Mouse (Mus musculus) CH12F3 (cell line): ENCODE results near the gene Esp4.
"Not testable (repeated sequence)": the region's sequence is repeated elsewhere in the genome, so short reads cannot be mapped to it uniquely, and the experiment has no call there.

ENCODE experiments used
- in situ Hi-C: fragments of 300-500 bp; cut with MboI; formaldehyde crosslinking; loops from 2 replicates; pipeline ENCODE4 v1.14.3; 2020; ENCODE audit warnings: low sequenced_read_pairs

Gene Esp4

GRCm38 (mm10) chr17:40598294-40598693, at the start of gene Esp4:
Gene Esp4, plus strand, starts transcription at chr17:40598594.
- in situ Hi-C loops, result no loop called here

- in situ Hi-C loops, result no loop called here
Observed at GRCm38 (mm10) chr17:40553470-40553869, 44.9 kb upstream of the Esp4 start.

DNA sequence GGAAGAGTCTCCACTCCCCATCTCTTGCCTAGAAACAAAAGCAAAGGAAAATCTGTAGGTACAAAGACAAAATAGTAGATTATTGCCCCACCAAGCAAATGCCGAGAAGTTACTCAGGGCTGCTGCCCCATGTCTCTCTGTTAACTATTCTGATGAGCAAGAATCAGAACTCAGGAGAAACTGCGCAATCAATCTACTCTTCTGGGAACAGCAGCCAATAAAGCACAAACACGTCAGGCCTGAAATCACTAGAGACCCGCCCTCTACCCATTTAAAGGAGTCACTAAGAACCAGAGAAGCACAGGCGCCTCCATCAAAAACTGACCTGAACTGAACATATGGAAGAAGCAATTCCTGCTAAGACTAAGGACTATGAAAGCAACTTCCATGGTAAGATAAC, 37.2 kb upstream of the Esp4 start, which contains the start of gene Esp6:
TSS of gene Esp6 (plus strand) at position 301 of the 400 bp plus-strand sequence.
- in situ Hi-C loops, result no loop called here

- in situ Hi-C loops, result not testable (repeated sequence)
Observed at GRCm38 (mm10) chr17:40583906-40584305, 14.5 kb upstream of the Esp4 start.

- in situ Hi-C loops, result no loop called here
Observed at GRCm38 (mm10) chr17:40591297-40591696, 7.1 kb upstream of the Esp4 start.

DNA sequence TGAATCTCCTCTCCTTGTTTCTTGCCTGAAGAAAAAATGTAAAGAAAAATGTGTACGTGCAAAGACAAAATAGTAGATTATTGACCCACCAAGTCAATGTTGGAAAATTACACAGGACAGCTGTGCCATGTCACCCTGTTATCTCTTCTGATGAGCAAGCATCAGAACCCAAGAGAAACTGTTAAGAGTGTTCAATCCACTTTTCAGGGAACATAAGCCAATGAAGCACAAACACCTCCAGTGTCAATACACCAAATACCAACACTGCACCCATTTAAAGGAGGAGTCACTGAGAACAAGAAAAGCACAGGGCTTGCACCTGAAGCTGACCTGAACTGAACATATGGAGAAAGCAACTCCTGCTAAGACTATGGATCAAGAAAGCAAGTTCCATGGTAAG, 33.4 kb downstream of the Esp4 start, which contains the start of gene Esp3:
TSS of gene Esp3 (plus strand) at position 301 of the 400 bp plus-strand sequence.
- in situ Hi-C loops, result not testable (repeated sequence)
